Mouse (Mus musculus) intestine, embryonic 16.5 days (tissue): ENCODE measurements around the gene Angel2. TPM values are rescaled to one million over a fixed set of nuclear protein-coding genes. Genes with fewer than 3 reads are reported as not detected.
"Not testable (repeated sequence)": the region's sequence is repeated elsewhere in the genome, so short reads cannot be mapped to it uniquely, and the experiment has no call there.

Source experiments
- ATAC-seq: fragments of 200-750 bp; cut with Nextera tagmentation; 2 replicates; pipeline ENCODE4 v1.8.0; 2017; ENCODE audit warnings: moderate TSS enrichment, moderate library complexity
- H3K27ac ChIP-seq: fragments of 300-500 bp; sonication (generic); 2 replicates; pipeline ENCODE4 v1.5.1; 2014; ENCODE audit warnings: mild to moderate bottlenecking, low read length
- H3K27me3 ChIP-seq: fragments of 300-500 bp; sonication (generic); replicated peaks from 2 replicates; pipeline ENCODE4 v1.6.1; 2014; ENCODE audit warnings: low read length, control low read depth, mixed read lengths; ENCODE audit not compliant: control insufficient read depth, insufficient read depth
- H3K36me3 ChIP-seq: fragments of 300-500 bp; sonication (generic); 2 replicates; pipeline ENCODE4 v1.6.1; 2014; ENCODE audit warnings: low read length, control low read depth; ENCODE audit not compliant: control insufficient read depth, insufficient read depth
- H3K4me1 ChIP-seq: fragments of 300-500 bp; sonication (generic); 2 replicates; pipeline ENCODE4 v1.6.1; 2014; ENCODE audit warnings: low read length, control low read depth, mixed read lengths; ENCODE audit not compliant: control insufficient read depth, insufficient read depth
- H3K4me2 ChIP-seq: fragments of 300-500 bp; sonication (generic); 2 replicates; pipeline ENCODE4 v1.6.1; 2014; ENCODE audit warnings: low read depth, low read length, control low read depth
- H3K4me3 ChIP-seq: fragments of 300-500 bp; sonication (generic); 2 replicates; pipeline ENCODE4 v1.5.1; 2014; ENCODE audit warnings: mild to moderate bottlenecking, low read length
- H3K9ac ChIP-seq: fragments of 300-500 bp; sonication (generic); 2 replicates; pipeline ENCODE4 v1.6.1; 2014; ENCODE audit warnings: low read depth, low read length
- H3K9me3 ChIP-seq: fragments of 300-500 bp; sonication (generic); 2 replicates; pipeline ENCODE4 v1.6.1; 2016; ENCODE audit warnings: low read length, control low read depth; ENCODE audit not compliant: control insufficient read depth
- WGBS: fragments of 180-500 bp; shearing (Covaris S2); extraction: QIAGEN DNeasy Blood & Tissue Kit; methylation state at CpG from one replicate; pipeline ENCODE4 v1.1.7; 2014; 5-methylcytosine and 5-hydroxymethylcytosine counted together
- polyA plus RNA-seq: library from polyadenylated mRNA; unstranded; fragments of >200 nt; fragmentation: Nextera tagmentation; extraction: Ambion mirVana; gene quantifications from 2 replicates; pipeline ENCODE4 v1.2.1, GENCODE M21; 2015

The Angel2 gene
- polyA plus RNA-seq, result 30.9 and 33.6 TPM in 2 replicates

DNA sequence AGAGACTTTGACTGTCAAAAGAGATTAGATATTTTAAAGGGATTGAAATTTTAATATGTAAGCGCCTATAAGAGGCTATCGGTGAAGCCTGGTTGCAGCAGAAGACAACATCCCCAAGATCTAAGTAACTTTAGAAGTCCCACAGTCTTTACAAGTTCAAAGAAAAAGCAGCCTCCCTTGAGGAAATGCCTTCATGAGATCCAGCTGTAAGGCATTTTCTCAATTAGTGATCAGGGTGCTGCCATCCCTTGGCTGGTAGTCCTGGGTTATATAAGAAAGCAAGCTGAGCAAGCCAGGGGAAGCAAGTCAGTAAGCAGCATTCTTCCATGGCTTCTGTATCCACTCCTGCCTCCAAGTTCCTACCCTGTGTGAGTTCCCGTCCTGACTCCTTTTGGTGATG, at the start of gene Angel2:
Gene Angel2, plus strand, starts transcription at position 301 of the 400 bp plus-strand sequence.
- not testable (repeated sequence) for ATAC-seq, H3K4me2 ChIP-seq, H3K27me3 ChIP-seq, H3K9me3 ChIP-seq, H3K36me3 ChIP-seq, H3K27ac ChIP-seq, H3K9ac ChIP-seq, H3K4me3 ChIP-seq
- WGBS, result 79% methylated on average over 3 of the region's 3 CpGs
- H3K4me1 ChIP-seq, result peaks cover 12% of the 10 kb centered on the region

DNA sequence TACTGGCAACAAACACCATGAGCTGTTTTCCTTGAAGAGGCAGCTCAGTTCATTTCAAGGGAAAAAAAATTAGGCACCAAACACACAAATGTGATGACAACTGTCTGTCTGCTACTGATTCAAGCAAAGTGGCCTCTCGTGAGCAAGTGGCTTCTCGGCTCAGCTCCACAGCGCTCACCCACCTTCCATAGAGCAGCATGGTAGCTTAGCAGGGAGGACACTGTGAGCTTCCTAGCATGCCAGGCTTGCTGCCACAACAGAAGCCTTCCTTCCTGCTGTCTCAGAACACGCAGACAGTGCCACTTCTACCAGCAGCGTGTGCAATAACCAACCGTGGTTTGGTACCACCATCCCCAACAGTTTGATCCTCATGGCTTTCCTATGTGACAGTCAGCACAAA, 49.2 kb upstream of the Angel2 start:
- Histone ChIP-seq H3K27ac (no peak overlapping the region), H3K4me1 (no peaks in the 10 kb centered on the region)
- 89% methylated on average over 6 of the region's 6 CpGs for WGBS

DNA sequence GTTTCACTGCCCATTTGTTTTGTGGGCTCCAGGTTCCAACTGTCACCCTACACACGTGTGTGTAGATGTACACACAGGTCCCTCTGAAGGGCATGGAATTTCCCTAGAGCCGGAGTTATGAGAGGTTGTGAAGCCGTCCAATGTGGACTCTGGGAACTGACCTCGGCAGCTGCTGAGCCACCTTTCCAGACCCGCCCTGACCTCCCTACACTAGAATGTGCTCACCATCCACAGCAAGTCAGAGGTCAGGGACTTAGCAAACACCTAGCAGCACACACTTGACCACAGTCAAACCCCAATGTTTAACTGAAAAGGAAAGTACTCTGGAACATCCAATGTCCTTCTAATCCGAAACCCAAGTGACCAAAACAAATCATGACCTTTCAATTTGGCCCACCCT, 44.3 kb upstream of the Angel2 start:
- Histone ChIP-seq H3K27ac (no peak overlapping the region), H3K27me3 (no peaks in the 10 kb centered on the region), H3K9me3 (no peaks in the 10 kb centered on the region), H3K4me1 (no peaks in the 10 kb centered on the region), H3K9ac (no peak overlapping the region), H3K36me3 (no peaks in the 10 kb centered on the region), H3K4me2 (no peak overlapping the region), H3K4me3 (no peak overlapping the region)
- WGBS, result 73% methylated on average over 6 of the region's 6 CpGs
- ATAC-seq, result no peak

More for the DNA sequence above, 49.2 kb upstream of the Angel2 start:
- no peak for ATAC-seq
- H3K4me2 ChIP-seq, result no peak overlapping the region
- no peak overlapping the region for H3K4me3 ChIP-seq
- H3K9ac ChIP-seq, result no peak overlapping the region
- no peaks in the 10 kb centered on the region for H3K9me3 ChIP-seq
- H3K27me3 ChIP-seq, result no peaks in the 10 kb centered on the region
- H3K36me3 ChIP-seq, result no peaks in the 10 kb centered on the region

DNA sequence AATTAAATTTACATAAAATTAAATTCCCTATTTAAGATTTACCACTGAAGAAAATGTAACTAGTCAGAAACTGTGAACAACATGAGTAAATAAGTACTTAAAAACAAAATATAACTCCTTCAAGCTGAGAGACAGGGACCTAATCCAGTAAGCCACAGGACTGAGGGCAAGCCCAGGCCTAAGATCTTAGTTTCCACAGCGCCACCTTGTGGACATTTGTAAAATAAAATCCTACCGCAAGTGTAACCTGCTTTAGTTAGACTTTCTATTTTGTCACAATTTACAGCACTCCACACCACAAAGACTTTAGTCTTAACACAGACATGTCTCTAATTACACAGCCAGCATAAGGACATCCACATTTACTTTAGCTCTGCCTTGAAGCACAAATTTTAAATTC, 43.5 kb upstream of the Angel2 start:
- H3K27me3 ChIP-seq, result no peaks in the 10 kb centered on the region
- no peaks in the 10 kb centered on the region for H3K36me3 ChIP-seq
- H3K9ac ChIP-seq, result no peak overlapping the region
- WGBS, result 9% methylated on average over 2 of the region's 2 CpGs
- no peaks in the 10 kb centered on the region for H3K4me1 ChIP-seq
- H3K4me3 ChIP-seq, result no peak overlapping the region
- H3K9me3 ChIP-seq, result no peaks in the 10 kb centered on the region
- H3K4me2 ChIP-seq, result no peak overlapping the region
- ATAC-seq, result no peak; the same call in 1 of the 2 replicates
- no peak overlapping the region for H3K27ac ChIP-seq

DNA sequence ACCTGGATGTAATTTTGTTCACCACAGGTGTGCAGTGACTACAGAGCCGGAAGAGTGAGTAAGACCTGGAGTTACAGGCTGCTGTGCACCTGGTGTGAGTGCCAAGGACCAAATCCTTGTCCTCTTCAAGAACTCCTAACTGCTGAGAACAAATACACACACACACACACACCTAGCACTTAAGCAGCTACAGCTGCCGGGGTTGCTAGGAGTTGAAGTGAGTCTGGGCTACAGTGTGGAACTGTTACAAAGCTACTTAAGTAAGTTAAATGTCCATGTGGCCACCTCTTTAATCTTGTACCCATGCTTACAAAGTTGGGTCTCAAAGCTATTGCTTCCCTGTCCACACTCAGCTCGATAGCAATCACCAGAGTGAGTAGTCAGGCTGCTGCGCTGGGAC, 38.9 kb upstream of the Angel2 start:
- Histone ChIP-seq H3K36me3 (no peaks in the 10 kb centered on the region), H3K9me3 (no peaks in the 10 kb centered on the region), H3K9ac (no peak overlapping the region), H3K27ac (no peak overlapping the region), H3K4me1 (no peaks in the 10 kb centered on the region), H3K4me2 (no peak overlapping the region), H3K4me3 (no peak overlapping the region), H3K27me3 (no peaks in the 10 kb centered on the region)
- ATAC-seq, result no peak
- 88% methylated on average over 4 of the region's 4 CpGs for WGBS

DNA sequence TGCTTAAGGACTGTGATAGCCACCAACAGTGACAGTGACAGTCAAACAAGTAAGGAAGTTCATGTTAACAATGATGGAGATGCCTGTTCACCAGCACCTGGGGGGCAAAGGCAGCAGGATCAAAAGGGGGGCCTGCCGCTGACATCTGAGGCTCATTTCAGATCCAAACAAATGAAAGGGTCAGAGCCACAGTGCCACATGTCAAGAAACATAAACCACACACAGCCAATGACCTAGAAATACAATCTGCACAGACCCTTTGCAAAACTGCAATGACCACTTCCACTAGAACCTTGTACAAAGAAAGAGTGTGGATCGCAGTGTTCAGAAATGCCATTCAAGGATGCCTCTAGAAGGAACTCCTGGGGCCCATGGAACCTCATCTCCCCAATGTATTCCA, 36.9 kb upstream of the Angel2 start:
- no peak for ATAC-seq
- H3K9me3 ChIP-seq, result no peaks in the 10 kb centered on the region
- H3K4me1 ChIP-seq, result no peaks in the 10 kb centered on the region
- no peaks in the 10 kb centered on the region for H3K27me3 ChIP-seq
- no peak overlapping the region for H3K4me3 ChIP-seq
- H3K36me3 ChIP-seq, result no peaks in the 10 kb centered on the region; the same call in 1 of the 2 replicates
- H3K4me2 ChIP-seq, result no peak overlapping the region
- WGBS, result 88% methylated on average over 2 of the region's 2 CpGs
- H3K9ac ChIP-seq, result no peak overlapping the region
- no peak overlapping the region for H3K27ac ChIP-seq

DNA sequence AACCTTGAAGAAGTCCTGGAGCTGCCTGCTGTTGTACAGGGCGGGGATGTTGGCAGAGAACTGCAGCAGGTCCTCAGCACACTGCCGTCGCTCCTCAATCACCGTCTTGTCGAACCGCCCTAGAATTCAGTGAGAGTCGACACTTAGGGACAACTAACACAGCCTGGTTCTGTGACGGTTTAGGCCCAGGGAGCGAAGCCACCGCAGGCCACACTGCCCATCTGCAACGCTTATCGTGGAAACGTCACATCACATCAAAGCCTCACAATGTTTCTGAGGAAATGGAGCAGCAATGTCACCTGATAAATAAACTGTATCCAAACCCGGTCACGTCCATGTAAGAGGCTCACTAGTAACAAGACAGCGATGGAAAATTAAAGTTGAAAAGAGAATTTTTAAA, 36.3 kb upstream of the Angel2 start:
- Histone ChIP-seq H3K4me2 (no peak overlapping the region), H3K9ac (no peak overlapping the region), H3K4me3 (no peak overlapping the region), H3K27ac (no peak overlapping the region), H3K9me3 (no peaks in the 10 kb centered on the region), H3K27me3 (no peaks in the 10 kb centered on the region), H3K4me1 (no peaks in the 10 kb centered on the region), H3K36me3 (no peaks in the 10 kb centered on the region; the same call in 1 of the 2 replicates)
- no peak for ATAC-seq
- WGBS, result 90% methylated on average over 16 of the region's 16 CpGs

DNA sequence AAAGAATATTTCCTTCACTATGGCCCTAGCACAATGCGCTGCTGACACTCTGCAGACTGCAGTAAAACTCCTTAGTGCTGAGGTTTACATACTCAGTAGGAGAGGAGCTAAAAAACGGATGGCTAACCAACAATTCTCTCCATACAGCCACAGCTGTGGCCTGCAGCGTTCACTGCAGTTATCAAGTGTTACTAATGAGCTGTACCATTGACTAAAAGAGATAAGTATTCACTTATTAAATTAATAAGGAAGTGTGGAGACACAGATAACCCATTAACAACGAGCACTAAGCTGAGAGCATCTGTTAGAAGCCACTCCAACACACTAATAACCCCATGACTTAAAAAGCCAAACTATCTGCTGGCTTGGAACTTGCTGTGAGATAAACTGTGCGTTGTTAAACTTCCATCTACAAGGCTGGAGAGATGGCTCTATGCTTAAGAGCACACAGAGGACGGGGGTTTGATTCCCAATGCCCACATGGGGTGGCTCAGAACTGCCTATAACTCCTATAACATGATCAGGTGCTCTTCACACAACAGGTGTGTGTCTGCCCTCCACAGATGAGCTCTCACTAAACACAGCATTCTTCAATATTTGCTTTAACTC, 31.2 kb upstream of the Angel2 start:
- no peak for ATAC-seq
- 84% methylated on average over 6 of the region's 6 CpGs for WGBS
- H3K9me3 ChIP-seq, result no peaks in the 10 kb centered on the region
- no peak overlapping the region for H3K4me3 ChIP-seq
- H3K4me2 ChIP-seq, result no peak overlapping the region
- no peaks in the 10 kb centered on the region for H3K27me3 ChIP-seq
- H3K4me1 ChIP-seq, result peaks cover 7% of the 10 kb centered on the region
- H3K27ac ChIP-seq, result no peak overlapping the region
- peaks cover 7% of the 10 kb centered on the region; the same call in 1 of the 2 replicates for H3K36me3 ChIP-seq
- H3K9ac ChIP-seq, result no peak overlapping the region

DNA sequence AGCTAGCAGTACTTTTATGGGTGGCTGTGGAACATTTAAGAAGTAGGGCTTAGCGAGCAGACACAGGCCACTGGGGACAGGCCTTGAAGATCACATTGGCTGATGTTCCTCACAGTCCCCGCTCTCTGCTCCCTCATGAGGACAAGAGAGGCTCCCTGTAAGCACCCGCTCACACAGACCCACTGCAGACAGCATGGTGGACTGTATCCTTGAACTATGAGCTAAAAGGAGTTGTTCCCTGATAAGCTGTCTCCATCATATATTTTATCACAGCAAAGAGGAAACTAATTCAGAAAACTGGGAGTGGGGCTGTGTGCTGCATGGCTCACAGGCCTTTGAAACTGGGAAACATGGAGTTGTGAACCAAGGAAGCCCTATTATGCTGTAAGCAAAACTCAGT, 26.7 kb upstream of the Angel2 start:
- no peaks in the 10 kb centered on the region for H3K27me3 ChIP-seq
- H3K4me2 ChIP-seq, result 0 out of 2 replicates have a peak overlapping the region, but pooled peaks have one; percentile 8
- ATAC-seq, result peak; percentile 63
- 81% methylated on average over 3 of the region's 3 CpGs for WGBS
- H3K27ac ChIP-seq, result peak overlapping the region; percentile 67
- peaks cover 28% of the 10 kb centered on the region for H3K4me1 ChIP-seq
- H3K9ac ChIP-seq, result no peak overlapping the region
- no peaks in the 10 kb centered on the region for H3K9me3 ChIP-seq
- no peak overlapping the region for H3K4me3 ChIP-seq
- H3K36me3 ChIP-seq, result 0 out of 2 replicates have a peak, but pooled peaks cover 7% of the 10 kb centered on the region
